Mouse (Mus musculus) right cerebral cortex, adult 18-20 months (tissue): ENCODE data around the gene Coq6.

Experiments
- DNase-seq: peaks from one replicate; pipeline ENCODE4 v3.0.0; 2022; ENCODE audit warnings: mixed read lengths

Coq6 gene

DNA sequence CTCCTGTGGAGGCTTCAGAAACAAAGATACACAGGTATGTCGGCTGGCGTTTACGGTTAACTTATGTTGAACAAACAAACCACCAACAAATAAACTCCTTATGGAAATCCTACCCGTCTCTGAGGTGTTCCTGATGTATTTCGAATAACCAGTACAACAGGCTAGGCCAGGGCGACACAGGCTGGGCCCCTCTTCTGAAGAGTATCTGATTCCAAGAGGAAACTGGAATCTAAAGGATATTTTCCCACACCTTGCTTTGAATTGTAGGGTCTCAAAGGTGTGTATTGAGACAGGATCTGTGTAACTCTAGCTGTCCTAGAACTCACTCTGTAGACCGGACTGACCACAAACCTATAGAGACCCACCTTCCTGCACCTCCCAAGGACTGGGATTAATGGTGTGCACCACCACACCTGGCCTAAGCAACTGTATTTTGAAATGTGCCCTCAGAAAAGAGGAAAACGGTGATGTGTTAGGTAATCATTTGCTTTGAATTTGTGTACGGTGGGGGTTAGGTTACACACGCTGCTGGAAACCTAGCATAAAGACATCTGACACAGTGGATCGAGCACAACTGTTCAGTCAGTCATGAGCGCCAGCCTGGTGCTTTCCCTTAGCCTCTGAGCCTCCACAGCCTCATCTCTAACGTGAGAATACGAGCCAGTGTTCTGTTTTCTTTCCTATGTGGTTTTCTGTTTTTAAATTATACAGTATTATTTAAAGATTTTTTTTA is 35.7 kb downstream of the Coq6 start:
- no peak for DNase-seq

DNA sequence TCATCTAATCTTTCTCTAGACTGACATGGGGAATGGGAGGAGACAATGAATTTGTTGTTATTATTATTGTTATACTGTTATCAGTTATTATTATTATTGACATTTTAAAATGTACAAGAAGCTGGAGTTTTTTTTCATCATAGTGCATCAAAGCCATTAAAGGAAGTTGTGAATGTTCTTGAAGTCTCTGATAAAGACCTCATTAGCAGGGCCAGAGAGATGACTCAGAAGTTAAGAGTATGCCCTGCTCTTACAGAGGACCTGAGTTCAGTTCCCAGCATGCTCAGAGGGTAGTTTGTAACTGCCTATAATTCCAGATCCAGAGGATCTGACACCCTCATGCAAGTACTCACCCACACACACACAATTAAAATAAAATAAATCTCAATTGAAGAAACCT is 36.2 kb downstream of the Coq6 start:
- no peak for DNase-seq

DNA sequence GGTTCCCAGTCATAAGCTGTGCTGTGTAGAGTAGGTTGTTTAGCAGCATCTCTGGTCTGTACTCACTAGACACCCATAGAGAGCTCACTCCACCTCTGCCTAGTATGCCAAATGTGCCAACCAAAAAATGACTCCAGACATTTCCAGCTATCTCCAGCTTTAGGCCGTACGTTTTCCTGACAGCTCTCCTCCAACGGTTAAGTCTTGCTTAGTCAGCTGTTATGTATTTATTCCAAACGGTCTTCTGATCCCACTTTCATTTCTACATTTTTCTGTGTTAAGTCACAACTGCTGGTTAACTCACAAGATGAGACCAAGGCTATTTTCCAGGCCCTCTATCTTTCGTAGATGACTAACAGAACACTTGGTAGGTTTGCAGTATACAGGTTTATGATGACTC is 37.2 kb downstream of the Coq6 start:
- DNase-seq: no peak

DNA sequence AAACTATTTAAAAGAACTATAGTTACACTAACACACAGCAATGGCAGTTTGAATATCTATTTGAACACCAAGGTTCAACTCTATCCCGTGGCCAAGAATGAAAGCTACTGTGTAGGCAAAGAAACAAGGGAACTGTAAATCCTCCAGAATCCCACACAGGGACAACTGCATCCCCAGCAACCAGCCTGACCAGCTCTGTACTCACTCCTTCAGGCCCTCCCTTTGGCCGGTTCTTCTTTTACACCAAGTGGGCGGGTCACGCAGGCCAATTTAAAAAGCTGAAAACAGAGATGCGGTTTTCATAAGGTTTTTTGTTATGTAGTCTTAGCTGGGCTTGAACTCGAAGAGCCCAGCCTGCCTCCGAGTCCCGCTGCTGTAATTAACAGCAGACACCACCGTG is 37.7 kb downstream of the Coq6 start:
- DNase-seq: no peak

DNA sequence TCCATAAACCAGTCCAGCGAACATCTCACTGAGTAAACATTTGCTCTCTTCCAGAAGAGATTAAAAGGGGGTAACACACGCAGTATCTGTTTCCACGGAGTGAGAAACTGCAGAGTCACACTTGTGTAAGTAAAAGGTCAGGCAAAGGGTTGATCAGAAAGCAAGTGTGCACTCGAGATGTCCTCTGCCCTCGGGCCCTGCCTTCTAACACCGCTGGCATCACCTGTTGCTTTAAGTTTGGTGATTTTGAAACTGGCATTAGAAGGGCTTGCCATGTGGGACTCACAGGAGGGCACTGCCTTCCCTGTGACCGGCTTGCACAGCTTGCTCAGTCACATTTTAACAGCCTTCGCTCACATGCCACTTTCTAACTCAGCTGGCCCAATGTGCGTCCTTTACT is 38.2 kb downstream of the Coq6 start:
- DNase-seq: no peak

DNA sequence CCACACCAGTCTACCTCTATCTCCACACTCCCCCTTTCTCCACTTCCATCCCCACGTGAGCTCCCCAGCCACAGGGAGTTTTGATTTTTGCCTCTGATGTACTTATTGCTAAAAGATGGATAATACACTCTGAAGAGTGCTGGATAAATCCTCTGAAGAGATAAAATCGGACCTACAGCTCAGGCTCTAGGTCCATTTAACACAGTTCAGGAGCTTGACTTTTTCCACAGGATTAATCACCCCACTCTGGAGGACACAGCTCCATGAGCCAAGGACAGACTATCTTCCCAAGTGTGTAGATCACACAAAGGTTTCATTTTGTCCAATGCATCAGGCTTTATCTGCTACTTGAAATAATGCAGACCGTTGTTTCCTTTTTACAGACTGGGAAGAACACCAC is 38.6 kb downstream of the Coq6 start:
- no peak for DNase-seq

DNA sequence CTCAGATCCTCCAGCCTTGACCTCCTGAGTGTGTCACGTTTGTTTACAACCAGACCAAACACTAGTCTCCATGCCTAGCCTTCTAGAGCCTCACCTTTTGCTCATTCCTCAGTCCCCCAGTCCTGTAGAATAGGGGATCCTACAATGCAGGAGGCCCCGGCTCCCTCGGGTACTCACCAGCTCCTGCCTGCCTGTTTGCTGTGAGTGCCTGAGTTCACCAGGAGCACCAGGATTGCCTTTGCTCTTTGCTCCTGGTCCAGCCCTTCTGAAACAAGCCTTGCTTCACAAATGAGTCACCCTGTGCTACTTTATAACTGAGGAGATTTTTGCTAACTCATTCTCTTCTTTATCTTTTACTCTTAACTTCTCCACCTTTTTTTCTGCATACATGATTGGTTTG is 39.2 kb downstream of the Coq6 start:
- no peak for DNase-seq

DNA sequence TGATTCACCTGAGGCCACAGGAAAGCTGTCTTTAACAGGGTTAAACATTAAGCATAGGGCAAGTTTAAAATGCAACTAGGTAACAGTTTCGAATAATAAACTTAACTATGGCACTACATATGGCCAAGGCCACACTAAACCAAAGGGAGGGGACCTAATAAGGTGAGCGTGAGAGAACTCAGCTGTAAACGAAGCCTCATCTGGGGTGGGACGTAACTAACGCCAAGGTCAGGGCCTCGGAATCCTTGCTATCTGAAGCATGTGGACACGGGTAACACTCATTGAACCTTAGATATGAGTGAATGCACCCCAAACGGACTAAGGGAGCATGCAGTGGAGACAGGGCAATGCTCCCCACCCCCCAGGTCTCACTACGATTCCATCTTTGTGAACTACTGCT is 41.5 kb downstream of the Coq6 start:
- no peak for DNase-seq

DNA sequence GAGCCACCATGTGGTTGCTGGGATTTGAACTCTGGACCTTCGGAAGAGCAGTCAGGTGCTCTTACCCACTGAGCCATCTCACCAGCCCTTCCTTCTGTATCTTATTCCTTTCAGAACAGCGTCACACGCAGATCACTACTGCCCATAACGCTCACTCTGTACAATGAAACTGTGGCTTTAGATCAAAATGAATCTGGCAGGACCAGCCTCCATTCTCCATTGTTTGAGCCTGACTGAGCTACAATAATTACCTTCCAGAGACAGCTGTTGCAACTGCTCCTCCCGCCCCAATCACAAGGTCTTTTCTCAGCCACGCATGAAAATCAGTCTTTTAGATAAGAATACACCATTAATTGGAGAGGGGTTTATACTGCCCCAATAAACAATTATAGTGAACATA is 43.1 kb downstream of the Coq6 start:
- DNase-seq: no peak

DNA sequence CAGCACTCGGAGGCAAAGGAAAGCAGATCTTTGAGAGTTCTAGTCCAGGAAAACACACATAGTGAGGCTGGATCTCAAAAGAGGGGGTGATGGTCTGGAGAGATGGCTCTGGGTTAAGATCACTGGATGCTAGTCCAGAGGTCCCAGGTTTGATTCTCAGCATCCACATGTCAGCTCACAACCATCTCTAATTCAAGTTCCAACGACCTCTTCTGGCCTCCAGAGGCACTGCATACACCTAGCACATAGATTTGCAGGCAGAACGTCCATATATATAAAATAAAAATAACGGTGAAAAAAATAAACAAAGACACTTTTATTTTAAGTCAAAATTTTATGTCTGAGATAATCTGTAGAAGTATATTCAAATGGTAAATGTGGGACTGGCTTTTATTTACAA is 45.8 kb downstream of the Coq6 start:
- no peak for DNase-seq

DNA sequence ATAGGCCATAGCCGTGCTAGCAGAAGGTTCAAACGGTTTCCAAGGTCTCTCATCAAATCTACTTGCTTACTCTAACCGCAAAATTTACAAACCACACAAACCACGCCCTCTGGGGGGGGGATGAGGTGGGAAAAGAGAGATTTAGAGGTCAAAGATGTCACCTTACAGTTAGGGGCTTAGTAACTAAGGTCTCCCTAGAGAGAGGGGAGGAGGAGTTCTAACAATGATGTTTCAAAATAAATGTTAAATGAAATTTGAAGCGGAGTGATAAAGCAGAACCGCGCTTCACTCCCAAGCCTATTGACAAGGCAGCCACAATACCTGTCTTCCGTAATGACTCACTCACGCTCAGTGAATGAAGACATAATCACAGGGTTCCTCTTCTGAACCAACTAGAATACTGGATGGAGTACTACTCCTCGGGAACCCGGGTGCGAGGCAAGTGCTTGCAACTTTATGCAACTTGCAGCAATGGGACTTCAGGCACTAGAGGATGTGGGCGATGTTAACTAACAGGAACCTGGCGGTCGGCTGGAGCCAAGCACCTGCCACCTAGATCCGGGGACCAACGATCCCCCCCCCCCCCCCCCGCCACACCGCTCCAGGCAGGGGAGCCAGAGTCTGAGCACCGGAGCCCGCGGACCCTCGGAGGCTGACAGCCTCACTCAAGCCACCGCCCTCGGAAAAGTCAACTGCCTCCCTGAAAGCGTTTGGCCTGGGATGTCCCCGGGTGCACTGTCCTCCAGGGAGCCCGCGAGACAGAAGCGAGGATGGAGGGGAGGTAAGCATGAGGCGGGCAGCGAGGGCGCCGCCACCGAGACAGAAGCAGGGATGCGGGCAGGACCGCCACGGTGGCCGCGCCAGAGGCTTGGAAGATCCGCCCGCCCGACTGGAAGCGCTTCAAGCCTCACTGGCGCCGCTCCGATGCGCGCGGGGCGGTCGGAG is 46.7 kb downstream of the Coq6 start:
- DNase-seq: peak; percentile 18

DNA sequence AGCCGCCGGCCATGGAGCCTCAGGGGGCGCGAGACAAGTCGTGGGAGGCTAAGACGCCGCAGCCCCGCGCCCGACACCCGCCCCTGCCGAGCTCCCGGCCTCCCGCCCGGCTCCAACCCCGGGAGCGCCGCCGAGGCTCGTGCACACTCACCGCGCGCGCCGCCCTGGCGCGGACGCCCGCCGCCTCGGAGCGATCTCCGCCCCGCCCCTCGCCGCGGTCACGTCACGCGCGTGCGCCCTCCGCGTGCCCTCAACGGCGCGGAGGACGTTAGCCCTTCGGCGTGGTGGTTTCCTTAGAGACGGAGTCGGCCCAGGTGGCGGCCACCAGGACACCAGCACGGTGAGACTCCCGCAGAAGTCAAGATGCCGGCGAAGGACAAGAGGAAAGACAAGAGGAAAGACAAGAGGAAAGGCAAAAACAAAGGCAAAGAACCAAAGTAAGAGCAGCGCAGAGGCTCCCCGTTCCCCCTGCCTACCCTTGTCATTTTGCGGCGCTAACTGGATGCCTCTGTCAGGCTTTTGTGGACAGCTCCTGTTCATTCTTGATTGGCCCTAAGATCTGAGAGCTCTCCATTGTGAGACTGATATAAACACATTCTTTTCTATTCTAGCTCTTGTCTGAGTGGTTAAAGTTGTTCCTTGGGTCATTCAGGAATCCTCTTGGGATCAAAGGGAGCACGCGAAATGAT is 47.5 kb downstream of the Coq6 start, which contains the start of the genes Entpd5 and Bbof1:
Entpd5 (minus strand) TSS at position 211 of the 689 bp plus-strand sequence.
Bbof1 (plus strand) TSS at position 253 of the 689 bp plus-strand sequence.
- DNase-seq: peak; percentile 94

DNA sequence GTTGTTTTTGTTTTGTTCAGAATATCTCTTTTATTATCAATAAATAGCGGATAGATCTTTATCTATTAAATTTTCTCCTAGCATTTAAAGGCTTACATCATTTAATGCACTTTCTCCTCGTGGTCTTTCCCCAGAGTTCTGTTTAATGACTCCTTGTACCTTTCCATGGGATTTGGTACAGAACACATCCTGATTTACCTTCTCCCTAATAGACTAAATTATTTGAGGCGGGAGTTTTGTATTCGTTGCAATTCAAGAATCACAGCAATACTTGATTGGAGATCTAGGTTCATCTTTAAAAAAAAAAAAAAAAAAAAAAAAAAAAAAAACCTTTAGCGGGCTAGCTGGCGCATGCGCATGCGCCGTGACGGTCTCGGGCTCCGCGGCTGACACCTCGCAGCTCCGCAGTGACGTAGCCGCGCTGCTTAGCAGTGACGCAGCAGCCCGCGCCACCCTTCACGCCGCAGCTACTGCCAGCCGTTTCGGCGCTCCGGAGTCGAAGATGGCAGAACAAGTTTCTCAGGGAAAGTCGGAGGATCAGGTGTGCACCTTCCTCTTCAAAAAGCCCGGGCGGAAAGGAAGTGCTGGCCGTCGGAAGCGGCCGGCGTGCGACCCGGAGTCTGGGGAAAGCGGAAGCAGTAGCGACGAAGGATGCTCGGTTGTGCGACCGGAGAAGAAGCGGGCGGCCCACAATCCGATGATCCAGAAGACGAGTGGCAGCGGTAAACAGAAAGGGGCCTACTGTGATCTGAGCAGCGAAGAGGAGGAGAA is 55.6 kb downstream of the Coq6 start, which contains the start of gene Rnf113a2:
Rnf113a2 (plus strand) TSS at position 363 of the 771 bp plus-strand sequence.
- DNase-seq: peak; percentile 89

DNA sequence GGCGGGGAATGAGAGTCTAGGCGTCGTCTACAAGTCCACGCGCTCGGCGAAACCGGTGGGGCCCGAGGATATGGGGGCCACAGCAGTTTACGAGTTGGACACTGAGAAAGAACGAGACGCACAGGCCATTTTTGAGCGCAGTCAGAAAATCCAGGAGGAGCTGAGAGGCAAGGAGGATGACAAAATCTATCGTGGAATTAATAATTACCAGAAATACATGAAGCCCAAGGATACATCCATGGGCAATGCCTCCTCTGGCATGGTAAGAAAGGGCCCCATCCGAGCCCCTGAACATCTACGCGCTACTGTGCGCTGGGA is 56.1 kb downstream of the Coq6 start:
- DNase-seq: no peak
